Mouse (Mus musculus) erythroblast, embryonic 14.5 days (primary cell): ENCODE measurements around the gene Ciita.

Experiments used
- GATA1 ChIP-seq: IDR thresholded peaks from 2 replicates; pipeline ENCODE4 v1.6.1; 2012; ENCODE audit warnings: low read length, inconsistent platforms, mixed read lengths
- TAL1 ChIP-seq: IDR thresholded peaks from 3 replicates; pipeline ENCODE4 v1.6.1; 2012; ENCODE audit warnings: low read length, inconsistent platforms, mixed read lengths

DNA sequence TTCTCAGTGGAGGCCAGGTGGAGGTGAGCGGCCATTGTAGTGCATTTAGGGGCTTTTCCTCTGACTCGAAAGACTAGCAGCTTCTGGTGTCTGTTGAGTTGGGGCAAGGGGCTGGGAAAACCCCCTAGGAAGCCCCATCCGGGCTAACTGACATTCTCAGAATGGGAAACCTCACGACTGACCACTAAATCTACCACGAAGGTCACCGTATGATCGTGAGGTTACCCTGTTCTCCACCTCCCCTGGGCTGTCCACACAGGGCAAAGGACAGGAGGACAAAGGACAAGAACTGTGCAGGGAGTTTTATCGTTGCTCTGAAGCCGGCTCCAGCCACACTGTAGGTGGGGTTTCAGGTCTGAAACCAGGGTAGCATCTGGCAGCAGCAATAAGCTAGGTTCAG, 30.9 kb upstream of the Ciita start:
- no peak for TF ChIP-seq GATA1
- no peak for TF ChIP-seq TAL1
